Mouse (Mus musculus): ENCODE measurements around the gene Gm765.

The Gm765 gene

DNA sequence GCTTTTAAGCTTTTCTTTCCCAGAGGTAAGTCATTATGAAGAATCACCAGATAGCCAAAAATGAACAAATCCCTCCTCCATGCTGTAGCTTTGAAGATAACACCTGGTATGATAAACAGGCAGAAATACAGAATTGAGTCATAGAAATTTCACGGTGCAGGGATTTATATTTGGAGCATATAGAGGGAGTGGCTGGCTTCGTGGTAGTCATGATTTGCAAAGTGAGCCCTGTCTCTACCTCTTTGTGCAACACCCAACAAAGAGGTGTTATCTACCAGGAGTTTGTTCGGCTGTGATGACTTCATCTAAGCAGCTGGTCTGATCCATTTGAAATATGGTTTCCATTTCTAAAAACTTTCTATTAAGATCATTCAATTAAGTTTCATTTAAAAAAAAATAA is 130.3 kb downstream of the Gm765 start:
- DNase-seq: no peak

DNA sequence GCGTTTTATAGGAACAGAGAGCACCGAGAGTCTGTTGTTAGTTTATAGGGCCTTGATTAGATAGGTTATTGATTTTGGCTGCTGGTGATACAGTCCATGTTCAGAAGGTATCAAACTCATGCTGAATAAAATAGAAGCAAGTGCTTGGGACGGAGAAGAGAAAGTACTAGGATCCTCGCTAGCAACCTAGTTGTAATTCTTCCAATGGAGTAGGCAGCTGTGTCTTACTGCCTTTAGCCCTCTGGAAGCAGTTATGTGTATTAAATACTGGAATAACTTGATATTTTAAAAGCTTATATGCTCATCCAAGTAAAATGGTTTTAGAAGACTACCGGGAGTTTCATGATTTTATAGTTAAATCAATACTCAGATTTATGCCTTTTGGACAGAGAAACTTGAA is 132.3 kb downstream of the Gm765 start:
- no peak for DNase-seq

DNA sequence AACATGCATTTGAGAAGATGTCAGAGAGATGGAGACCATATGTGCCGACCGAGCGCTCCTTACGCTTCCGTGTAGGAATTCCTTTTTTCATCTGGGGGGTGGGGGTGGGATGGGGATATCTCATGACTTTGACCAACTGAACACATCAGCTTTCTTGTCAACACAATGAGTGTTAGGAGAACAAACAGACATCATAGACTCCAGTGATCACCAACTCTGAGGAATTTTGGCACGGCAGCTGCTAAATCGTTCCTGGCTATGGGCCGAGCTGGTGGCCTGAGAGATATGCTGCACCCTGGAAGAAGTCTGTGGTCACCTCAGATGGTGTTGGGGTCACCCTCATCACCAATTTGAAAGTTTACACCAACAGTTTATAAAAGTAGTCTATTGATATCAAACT is 134.5 kb downstream of the Gm765 start:
- no peak for DNase-seq

DNA sequence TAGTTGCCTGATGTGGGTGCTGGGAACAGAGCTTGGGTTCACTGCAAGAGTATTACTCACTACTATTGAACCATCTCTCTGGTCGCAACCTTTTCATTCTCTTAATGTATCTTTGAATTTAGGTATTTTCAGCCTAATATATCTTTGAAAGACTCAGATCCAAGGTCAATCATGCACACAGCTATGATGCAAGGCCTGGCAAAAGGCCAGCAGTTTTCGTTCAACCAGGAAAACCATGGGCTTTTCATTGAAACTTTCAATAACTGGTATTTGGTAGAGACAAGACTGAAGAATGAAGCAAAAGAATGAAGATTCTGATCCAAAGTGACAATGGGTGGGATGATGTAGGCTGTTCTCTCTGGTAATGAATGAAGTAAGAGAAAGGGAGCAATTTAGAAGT is 143.8 kb downstream of the Gm765 start:
- no peak for DNase-seq

DNA sequence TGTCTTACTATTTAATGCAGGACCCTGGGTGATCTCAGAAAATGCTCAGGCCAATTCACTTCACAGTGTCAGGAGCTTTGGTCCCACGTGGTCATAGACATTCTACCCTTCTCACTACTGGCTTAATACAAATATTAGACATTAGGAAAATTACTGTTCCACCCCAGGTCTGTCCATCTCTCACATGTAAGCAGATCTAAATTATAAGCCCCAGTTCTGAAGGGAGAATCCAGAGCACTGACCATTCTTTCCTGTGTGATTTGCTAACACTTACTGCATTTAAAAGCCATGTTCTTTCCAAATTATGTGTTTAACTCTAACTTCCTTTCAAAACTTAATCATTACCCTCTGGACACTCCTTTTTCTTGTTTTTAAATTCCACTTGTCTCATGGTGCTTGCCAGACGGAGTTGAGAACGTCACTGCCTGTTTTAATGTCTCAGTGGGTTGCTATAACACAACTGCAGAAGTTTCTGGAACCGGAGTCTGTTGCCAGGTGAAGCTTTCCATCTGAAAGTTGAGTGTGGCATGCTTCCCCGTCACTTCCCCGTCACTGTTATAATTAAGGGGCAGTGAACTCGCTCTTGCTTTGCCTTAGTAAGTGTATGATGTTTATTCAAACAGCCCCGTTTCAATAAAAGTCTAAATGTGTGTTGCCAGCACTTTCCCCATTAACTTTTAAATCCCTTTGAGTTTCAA is 151.7 kb downstream of the Gm765 start:
- DNase-seq: no peak
